Mouse (Mus musculus) neural tube, embryonic 10.5 days (tissue): ENCODE data around the gene Gpatch2l.
A peak's percentile ranks its signal among the peaks of the same experiment; 100 is the strongest.

Experiments
- DNase-seq: peaks from one replicate; pipeline ENCODE4 v3.0.0-alpha.2; 2017; ENCODE audit warnings: low spot score; ENCODE audit errors: extremely low spot score

The Gpatch2l gene

GRCm38 (mm10) chr12:86276895-86277294, 35.2 kb downstream of the Gpatch2l start:
- no peak for DNase-seq

DNA sequence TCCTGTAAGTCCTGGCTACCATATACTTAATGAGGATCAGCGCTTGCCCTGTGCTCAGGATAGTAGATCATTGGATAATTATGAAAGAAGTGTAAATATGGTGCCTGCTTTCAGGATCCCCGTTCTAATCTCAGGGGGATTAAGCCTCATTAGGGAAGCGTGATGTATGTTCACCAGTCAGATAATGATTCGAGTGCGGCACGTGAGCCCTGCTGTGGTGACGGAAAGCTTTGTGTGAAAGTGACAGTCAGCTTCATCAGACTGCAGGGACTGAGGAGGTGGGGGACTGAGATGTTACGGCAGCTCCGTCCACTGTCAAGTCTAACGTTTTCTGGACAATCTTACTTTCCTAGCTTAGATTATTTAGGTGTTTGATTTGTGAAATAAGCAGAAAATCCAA, 38.3 kb downstream of the Gpatch2l start:
- no peak for DNase-seq

DNA sequence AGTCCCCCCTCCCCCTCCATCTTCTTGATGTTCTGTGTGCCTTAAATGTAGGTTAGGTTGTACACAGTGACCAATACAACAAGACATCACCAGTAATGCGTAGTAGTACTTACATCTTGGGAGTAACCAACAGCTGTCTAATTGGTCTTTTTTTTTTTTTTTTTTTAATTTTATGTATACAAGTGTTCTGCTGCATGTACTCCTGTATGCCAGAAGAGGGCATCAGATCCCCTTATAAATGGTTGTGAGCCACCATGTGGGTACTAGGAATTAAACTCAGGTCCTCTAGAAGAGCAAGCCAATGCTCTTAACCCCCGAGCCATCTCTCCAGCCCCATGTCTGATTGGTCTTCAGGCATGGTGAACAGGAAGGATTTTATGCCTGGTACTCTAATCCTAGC, 44.0 kb downstream of the Gpatch2l start:
- no peak for DNase-seq

DNA sequence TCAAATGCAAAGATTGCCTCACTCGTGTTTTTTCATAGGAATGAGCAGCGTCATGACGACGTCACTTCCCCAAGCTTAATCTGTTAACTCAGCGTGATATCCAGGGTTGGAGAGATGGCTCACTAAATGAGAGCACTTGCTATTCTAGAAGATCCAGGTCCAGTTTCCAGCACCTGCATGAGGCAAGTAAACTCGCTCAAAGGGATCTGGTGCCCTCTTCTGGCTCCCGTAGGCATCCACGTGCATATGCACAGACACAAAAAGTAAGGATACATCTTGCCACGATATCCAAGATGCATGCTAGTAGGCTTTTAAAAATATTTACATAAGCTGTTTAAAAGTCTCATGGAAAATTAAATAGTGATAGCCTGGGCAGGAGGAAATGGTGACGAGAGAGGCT, 55.8 kb downstream of the Gpatch2l start:
- DNase-seq = no peak

GRCm38 (mm10) chr12:86302973-86303372, 61.3 kb downstream of the Gpatch2l start:
- no peak for DNase-seq

- DNase-seq = no peak
Observed at GRCm38 (mm10) chr12:86305045-86305444, 63.4 kb downstream of the Gpatch2l start.

- peak; percentile 42 for DNase-seq
Observed at GRCm38 (mm10) chr12:86305635-86306243, 64.1 kb downstream of the Gpatch2l start.

DNA sequence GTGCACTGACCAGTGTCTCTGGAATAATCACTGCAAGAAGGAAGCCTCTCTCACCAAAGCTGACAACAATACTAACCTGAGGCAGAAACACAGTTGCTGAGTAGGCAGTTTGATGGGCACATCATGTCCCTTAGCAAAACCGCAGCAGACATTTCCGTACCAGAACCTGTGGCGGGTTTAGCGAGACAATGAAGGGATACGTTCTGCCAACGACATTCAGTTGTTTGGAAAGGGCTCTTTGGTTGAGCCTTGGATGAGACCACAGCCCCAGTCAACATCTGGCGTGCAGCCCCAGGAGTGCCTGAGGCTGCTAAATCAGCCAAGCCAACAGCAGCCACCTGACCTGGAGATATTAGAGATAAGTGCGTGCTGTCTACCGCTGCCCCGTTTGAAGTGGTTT, 67.8 kb downstream of the Gpatch2l start:
- DNase-seq = no peak

DNA sequence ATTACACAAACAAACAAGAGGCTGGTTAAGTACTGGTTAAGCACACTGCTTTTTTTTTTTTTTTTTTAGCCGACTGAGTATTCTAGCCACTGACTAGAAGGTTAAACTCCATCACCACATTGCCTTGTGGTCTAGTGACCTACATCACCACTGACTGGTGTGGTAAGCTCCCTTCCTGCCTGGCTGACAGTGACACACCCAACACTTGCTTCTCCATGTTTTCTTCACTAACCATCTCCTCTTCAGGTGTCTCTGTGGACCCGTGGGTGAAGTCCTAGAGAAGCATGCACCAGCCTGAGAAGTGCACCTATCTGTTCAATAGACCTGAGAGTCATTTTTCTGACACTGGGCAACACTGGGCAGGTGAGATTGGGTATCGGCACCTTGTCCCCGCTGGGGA, 68.2 kb downstream of the Gpatch2l start:
- no peak for DNase-seq

- DNase-seq = no peak
Observed at GRCm38 (mm10) chr12:86320629-86321028, 79.0 kb downstream of the Gpatch2l start.

- no peak for DNase-seq
Observed at GRCm38 (mm10) chr12:86324297-86324696, 82.6 kb downstream of the Gpatch2l start.

DNA sequence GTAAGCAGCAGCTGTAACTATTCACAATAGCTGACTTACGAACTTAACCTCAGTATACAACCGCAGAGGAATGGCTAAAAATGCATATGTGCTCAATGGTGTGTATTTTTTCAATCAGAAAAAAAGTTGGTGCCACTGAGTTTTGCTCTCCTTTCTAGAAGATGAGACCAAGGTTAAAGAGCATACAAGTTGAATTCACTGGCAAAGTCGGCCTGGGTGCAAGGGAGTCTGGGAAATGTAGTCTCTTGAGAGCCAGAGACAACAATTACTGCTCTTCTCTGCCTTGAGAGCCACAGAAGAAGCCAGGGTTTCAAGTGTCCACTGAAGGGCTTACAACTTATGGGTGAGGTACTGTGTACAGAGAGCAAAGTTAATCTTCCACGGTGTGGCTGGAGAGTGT, 88.2 kb downstream of the Gpatch2l start:
- no peak for DNase-seq

GRCm38 (mm10) chr12:86330684-86331083, 89.0 kb downstream of the Gpatch2l start:
- DNase-seq = no peak

DNA sequence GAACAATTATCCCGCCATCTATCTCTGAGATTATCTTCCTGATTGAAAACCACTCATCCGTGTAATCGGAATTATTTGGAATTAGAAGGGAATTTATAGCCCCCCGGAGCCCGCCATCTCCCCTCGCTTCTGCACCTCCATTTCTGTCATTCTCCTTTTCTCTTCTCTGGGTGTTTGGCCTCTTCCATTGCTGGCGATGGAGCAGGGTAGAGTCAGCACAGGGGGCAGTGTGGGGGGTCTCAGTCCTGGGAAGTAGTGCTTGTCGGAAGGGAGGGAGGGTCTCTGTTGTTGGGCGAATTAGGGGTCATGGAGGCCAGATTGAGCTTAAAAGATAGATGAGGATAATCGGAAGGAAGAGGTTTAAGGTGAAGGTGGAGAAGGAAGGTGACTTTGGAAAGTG, 89.6 kb downstream of the Gpatch2l start:
- no peak for DNase-seq

GRCm38 (mm10) chr12:86336209-86336608, 94.6 kb downstream of the Gpatch2l start:
- no peak for DNase-seq

- DNase-seq = no peak
Observed at GRCm38 (mm10) chr12:86336887-86337286, 95.2 kb downstream of the Gpatch2l start.
